Mouse (Mus musculus) neural tube, embryonic 14.5 days (tissue): ENCODE measurements at regions not wholly inside any gene's neighbourhood (a gene's known extent, or its start where the extent isn't known, plus 50 kb on each side); places are given as distances from the start of the nearest gene placed in this dataset.

ENCODE experiments used
- ATAC-seq: fragments of 200-750 bp; cut with Nextera tagmentation; 2 replicates; pipeline ENCODE4 v1.8.0; 2017; ENCODE audit warnings: low read depth, mild to moderate bottlenecking, moderate TSS enrichment, moderate library complexity
- H3K27ac ChIP-seq: fragments of 300-500 bp; sonication (generic); 2 replicates; pipeline ENCODE4 v1.5.1; 2014; ENCODE audit warnings: low read depth, mild to moderate bottlenecking, control low read depth, low read length, moderate library complexity, mixed read lengths
- H3K27me3 ChIP-seq: fragments of 300-500 bp; sonication (generic); 2 replicates; pipeline ENCODE4 v1.6.1; 2014; ENCODE audit warnings: low read length; ENCODE audit not compliant: control insufficient read depth, insufficient read depth
- H3K36me3 ChIP-seq: fragments of 300-500 bp; sonication (generic); 2 replicates; pipeline ENCODE4 v1.6.1; 2014; ENCODE audit warnings: low read length, mixed read lengths; ENCODE audit not compliant: control insufficient read depth, insufficient read depth
- H3K4me1 ChIP-seq: fragments of 300-500 bp; sonication (generic); 2 replicates; pipeline ENCODE4 v1.6.1; 2014; ENCODE audit warnings: low read length; ENCODE audit not compliant: control insufficient read depth, insufficient read depth
- H3K4me2 ChIP-seq: fragments of 300-500 bp; sonication (generic); 2 replicates; pipeline ENCODE4 v1.6.1; 2014; ENCODE audit warnings: mild to moderate bottlenecking, low read depth, low read length, control low read depth
- H3K4me3 ChIP-seq: fragments of 300-500 bp; sonication (generic); 2 replicates; pipeline ENCODE4 v1.5.1; 2014; ENCODE audit warnings: low read depth, low read length, control low read depth, mixed read lengths
- H3K9ac ChIP-seq: fragments of 300-500 bp; sonication (generic); replicated peaks from 2 replicates; pipeline ENCODE4 v1.6.1; 2014; ENCODE audit warnings: low read depth, mild to moderate bottlenecking, control low read depth, low read length, mixed read lengths
- H3K9me3 ChIP-seq: fragments of 300-500 bp; sonication (generic); 2 replicates; pipeline ENCODE4 v1.6.1; 2016; ENCODE audit warnings: low read length; ENCODE audit not compliant: control insufficient read depth
- WGBS: fragments of 180-500 bp; shearing (Covaris S2); extraction: QIAGEN DNeasy Blood & Tissue Kit; methylation state at CpG from one replicate; pipeline ENCODE4 v1.1.7; 2014; 5-methylcytosine and 5-hydroxymethylcytosine counted together

- no peak overlapping the region for H3K27ac ChIP-seq
- H3K9me3 ChIP-seq: no peaks in the 10 kb centered on the region
- WGBS: 79% methylated on average over 5 of the region's 5 CpGs
- H3K4me1 ChIP-seq: no peaks in the 10 kb centered on the region
- no peaks in the 10 kb centered on the region for H3K36me3 ChIP-seq
- H3K4me3 ChIP-seq: no peak overlapping the region
- no peaks in the 10 kb centered on the region for H3K27me3 ChIP-seq
- no peak overlapping the region for H3K9ac ChIP-seq
- no peak overlapping the region for H3K4me2 ChIP-seq
- no peak for ATAC-seq
These were observed 431.7 kb downstream of the Adgrl2 start for GRCm38 (mm10) chr3:148558592-148559157.

DNA sequence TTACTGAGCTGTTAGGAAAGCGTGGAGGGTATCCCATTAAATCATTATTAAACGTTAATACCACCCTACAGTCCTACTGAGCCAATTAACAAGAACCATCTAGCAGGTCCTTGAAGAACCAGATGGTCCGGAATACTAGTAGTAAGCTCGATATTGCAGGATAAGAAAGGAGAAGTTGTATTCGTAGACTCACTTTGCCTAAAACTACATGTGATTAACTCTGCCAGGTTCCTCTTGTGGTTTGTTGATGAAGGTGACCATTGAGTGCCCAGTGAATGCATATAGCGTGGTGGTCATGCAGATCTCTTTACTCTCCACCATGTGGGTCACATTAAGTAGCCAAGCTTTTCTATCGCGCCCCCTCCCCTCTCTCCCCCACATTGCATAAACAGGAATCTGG lies 435.0 kb downstream of the Adgrl2 start:
- 86% methylated on average over 8 of the region's 8 CpGs for WGBS
- H3K27ac ChIP-seq: no peak overlapping the region
- no peak overlapping the region for H3K4me2 ChIP-seq
- H3K36me3 ChIP-seq: no peaks in the 10 kb centered on the region
- ATAC-seq: no peak
- H3K27me3 ChIP-seq: no peaks in the 10 kb centered on the region
- H3K4me3 ChIP-seq: no peak overlapping the region
- no peaks in the 10 kb centered on the region for H3K9me3 ChIP-seq
- H3K4me1 ChIP-seq: no peaks in the 10 kb centered on the region
- H3K9ac ChIP-seq: no peak overlapping the region

GRCm38 (mm10) chr3:148550716-148551115 lies 439.6 kb downstream of the Adgrl2 start:
- 78% methylated on average over 2 of the region's 2 CpGs for WGBS
- ATAC-seq: no peak
- no peaks in the 10 kb centered on the region for H3K27me3 ChIP-seq
- H3K9me3 ChIP-seq: no peaks in the 10 kb centered on the region
- H3K4me3 ChIP-seq: no peak overlapping the region
- no peaks in the 10 kb centered on the region for H3K4me1 ChIP-seq
- no peak overlapping the region for H3K9ac ChIP-seq
- H3K4me2 ChIP-seq: no peak overlapping the region
- H3K36me3 ChIP-seq: no peaks in the 10 kb centered on the region
- no peak overlapping the region for H3K27ac ChIP-seq

GRCm38 (mm10) chr3:148544929-148545328 lies 445.4 kb downstream of the Adgrl2 start:
- Histone ChIP-seq H3K4me3 (no peak overlapping the region), H3K4me2 (no peak overlapping the region), H3K36me3 (no peaks in the 10 kb centered on the region), H3K9ac (no peak overlapping the region), H3K27ac (no peak overlapping the region), H3K27me3 (no peaks in the 10 kb centered on the region), H3K9me3 (no peaks in the 10 kb centered on the region), H3K4me1 (no peaks in the 10 kb centered on the region)
- ATAC-seq: no peak
- WGBS: 94% methylated on average over 6 of the region's 6 CpGs

DNA sequence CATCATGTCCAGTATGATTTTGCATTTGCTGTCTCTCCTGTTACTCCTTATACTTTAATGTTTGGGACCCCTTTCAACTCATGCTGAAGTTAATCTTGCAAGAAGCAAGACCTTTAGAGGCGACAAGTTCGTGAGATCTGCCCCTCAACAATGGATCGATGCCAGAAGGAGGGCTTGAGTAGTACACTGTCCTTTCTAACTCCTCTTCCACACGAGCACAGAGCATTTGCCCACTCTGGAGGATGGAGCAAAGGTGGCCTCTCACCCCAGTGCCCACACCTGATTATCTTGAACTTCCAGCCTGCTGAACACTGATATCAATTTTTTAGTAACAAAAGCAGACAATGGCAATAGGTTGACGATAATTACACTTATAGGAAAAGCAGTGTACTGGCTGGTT lies 448.1 kb downstream of the Adgrl2 start:
- no peaks in the 10 kb centered on the region for H3K9me3 ChIP-seq
- H3K36me3 ChIP-seq: no peaks in the 10 kb centered on the region
- H3K27ac ChIP-seq: no peak overlapping the region
- no peak overlapping the region for H3K4me3 ChIP-seq
- no peaks in the 10 kb centered on the region for H3K4me1 ChIP-seq
- H3K4me2 ChIP-seq: no peak overlapping the region
- H3K27me3 ChIP-seq: no peaks in the 10 kb centered on the region
- no peak for ATAC-seq
- 90% methylated on average over 5 of the region's 5 CpGs for WGBS
- no peak overlapping the region for H3K9ac ChIP-seq

DNA sequence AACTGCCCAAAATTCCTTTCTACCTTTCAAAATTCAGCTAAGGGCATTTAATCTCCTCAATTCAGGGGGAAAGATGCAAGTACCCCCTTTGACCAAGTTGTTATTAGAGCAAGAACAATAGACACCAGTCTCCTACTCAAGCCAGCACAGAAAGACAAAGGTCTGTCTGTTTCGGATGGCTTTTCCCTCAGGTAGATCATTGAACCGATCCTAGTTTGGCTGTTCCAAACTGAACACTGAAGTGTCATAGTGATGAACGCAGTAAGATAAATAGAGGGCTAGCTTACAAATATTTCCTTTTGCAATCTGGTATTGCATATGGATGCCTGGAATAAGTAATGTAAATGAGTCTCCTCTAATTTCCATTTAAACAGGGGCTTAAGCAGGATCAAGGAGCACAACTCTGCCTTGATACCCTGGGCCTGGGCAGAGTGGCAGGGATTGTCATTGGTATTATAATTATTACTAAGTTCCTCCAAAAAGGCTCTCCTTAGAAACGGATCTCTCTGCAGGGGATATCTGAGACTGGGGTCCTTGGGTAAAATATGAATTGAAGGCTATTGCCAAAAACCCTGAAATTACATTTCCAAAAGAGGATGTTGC lies 452.6 kb downstream of the Adgrl2 start:
- no peaks in the 10 kb centered on the region for H3K27me3 ChIP-seq
- no peak overlapping the region for H3K27ac ChIP-seq
- no peaks in the 10 kb centered on the region for H3K9me3 ChIP-seq
- no peaks in the 10 kb centered on the region for H3K4me1 ChIP-seq
- H3K36me3 ChIP-seq: no peaks in the 10 kb centered on the region
- ATAC-seq: no peak
- no peak overlapping the region for H3K4me3 ChIP-seq
- no peak overlapping the region for H3K9ac ChIP-seq
- 65% methylated on average over 4 of the region's 4 CpGs for WGBS
- H3K4me2 ChIP-seq: no peak overlapping the region

- Histone ChIP-seq H3K9ac (no peak overlapping the region), H3K4me2 (no peak overlapping the region), H3K9me3 (no peaks in the 10 kb centered on the region), H3K27me3 (no peaks in the 10 kb centered on the region), H3K36me3 (no peaks in the 10 kb centered on the region), H3K27ac (no peak overlapping the region), H3K4me1 (no peaks in the 10 kb centered on the region), H3K4me3 (no peak overlapping the region)
- ATAC-seq: no peak
- WGBS: 81% methylated on average over 2 of the region's 2 CpGs
These were observed 460.5 kb downstream of the Adgrl2 start for GRCm38 (mm10) chr3:148529893-148530292.

DNA sequence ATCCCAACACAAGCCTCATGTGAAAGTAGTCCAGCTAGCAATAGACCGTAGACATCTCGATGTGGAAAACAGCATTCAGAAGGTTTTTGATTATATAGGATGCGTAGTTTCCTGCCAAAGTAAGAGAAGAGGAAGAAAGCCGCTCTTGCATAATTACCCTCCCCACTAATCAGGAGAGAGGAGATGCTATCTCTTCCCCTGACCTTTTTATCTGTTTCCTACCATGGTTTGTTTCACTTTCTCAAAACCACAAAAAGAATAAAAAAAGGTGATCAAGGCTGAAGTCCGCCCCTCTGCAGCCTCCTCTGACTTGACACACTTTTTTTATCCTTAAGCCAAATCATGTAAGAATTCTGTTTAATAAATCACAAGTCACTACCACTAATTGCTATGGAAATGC lies 480.0 kb downstream of the Adgrl2 start:
- Histone ChIP-seq H3K4me1 (no peaks in the 10 kb centered on the region), H3K4me3 (no peak overlapping the region), H3K27me3 (no peaks in the 10 kb centered on the region), H3K36me3 (no peaks in the 10 kb centered on the region), H3K4me2 (no peak overlapping the region), H3K9me3 (no peaks in the 10 kb centered on the region), H3K9ac (no peak overlapping the region), H3K27ac (no peak overlapping the region)
- no peak for ATAC-seq
- 91% methylated on average over 5 of the region's 5 CpGs for WGBS

DNA sequence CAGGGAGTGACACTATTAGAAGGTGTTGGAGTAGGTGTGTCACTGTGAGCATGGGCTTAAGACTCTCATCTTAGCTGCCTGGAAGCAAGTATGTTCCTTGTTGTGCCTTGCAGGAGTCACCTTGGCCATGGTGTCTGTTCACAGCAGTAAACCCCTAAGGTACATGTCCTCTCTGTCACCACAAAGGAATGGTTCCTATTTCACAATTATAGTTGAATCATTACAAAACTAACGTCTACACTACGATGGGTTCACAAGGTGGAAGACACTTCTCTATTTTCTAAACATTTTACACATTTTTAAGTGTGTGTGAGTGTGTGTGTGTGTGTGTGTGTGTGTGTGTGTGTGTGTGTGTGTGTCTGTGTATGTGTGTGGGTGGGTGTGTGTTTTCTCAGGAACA lies 485.4 kb downstream of the Adgrl2 start:
- WGBS: 93% methylated on average over 2 of the region's 2 CpGs
- H3K9me3 ChIP-seq: no peaks in the 10 kb centered on the region
- H3K4me1 ChIP-seq: no peaks in the 10 kb centered on the region
- ATAC-seq: no peak
- H3K27ac ChIP-seq: no peak overlapping the region
- H3K4me2 ChIP-seq: no peak overlapping the region
- no peak overlapping the region for H3K4me3 ChIP-seq
- H3K9ac ChIP-seq: no peak overlapping the region
- no peaks in the 10 kb centered on the region for H3K36me3 ChIP-seq
- no peaks in the 10 kb centered on the region for H3K27me3 ChIP-seq
